Mouse (Mus musculus) C2C12 (cell line): Measurements from ENCODE around the gene Igfn1.

Source experiments
- CEBPB ChIP-seq: IDR thresholded peaks from one replicate; pipeline ENCODE4 v1.6.1; 2011; ENCODE audit warnings: low read depth, mild to moderate bottlenecking, control low read depth, moderate library complexity
- CTCF ChIP-seq: IDR thresholded peaks from one replicate; pipeline ENCODE4 v1.5.1; 2011; ENCODE audit not compliant: control insufficient read depth, insufficient read depth, insufficient read length
- FOSL1 ChIP-seq: IDR thresholded peaks from one replicate; pipeline ENCODE4 v1.8.0; 2011; ENCODE audit warnings: mild to moderate bottlenecking, low read length; ENCODE audit not compliant: poor library complexity, insufficient read depth, severe bottlenecking
- MYOD1 ChIP-seq: IDR thresholded peaks from one replicate; pipeline ENCODE4 v1.6.1; 2011; ENCODE audit warnings: low read depth; ENCODE audit not compliant: control insufficient read depth, insufficient read length
- USF1 ChIP-seq: IDR thresholded peaks from one replicate; pipeline ENCODE4 v1.6.1; 2011; ENCODE audit warnings: low read depth, mild to moderate bottlenecking, control low read depth, moderate library complexity

DNA sequence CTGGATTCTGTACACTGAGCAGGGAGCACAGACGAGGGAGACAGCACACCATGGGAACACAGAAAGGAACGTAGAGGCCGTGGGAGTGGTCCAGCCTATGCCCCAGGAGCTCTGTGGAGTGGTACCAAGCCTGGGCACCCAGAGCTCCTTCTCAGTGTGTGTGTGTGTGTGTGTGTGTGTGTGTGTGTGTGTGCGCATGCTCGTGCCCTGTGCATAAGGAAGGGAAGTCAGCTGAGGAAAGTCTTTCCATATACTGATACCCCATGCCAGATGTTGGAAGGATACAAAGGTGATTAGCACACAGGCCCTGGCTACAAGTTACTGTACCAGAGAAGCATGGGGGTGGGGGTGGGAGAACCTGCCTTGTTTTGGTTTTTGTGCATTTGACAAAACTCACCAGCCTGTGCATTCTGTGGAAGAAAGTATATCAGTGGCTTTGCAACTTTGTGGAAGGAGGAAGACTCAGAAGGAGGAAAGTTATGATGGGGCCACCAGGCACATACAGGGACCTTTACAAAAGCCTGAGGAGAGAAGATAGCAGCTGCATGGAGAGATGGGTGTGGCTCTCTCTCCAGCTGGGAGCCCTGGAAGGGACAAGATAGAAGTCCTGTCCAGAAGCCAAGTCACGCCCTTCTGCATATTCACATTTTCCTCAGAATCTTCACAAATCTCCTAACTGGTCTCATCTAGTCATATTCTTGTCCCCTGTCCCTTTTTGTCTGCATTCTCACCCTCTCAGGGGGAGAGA is 64.7 kb downstream of the Igfn1 start:
- TF ChIP-seq CTCF, result no peak
- TF ChIP-seq CEBPB, result no peak
- no peak for TF ChIP-seq MYOD1
- no peak for TF ChIP-seq USF1
- no peak for TF ChIP-seq FOSL1
